Mouse (Mus musculus) kidney, adult 8-10 months (tissue): Measurements from ENCODE around the gene Irf9.

Experiments
- DNase-seq, 2 experiments: peaks; one replicate each; pipeline ENCODE4 v3.0.0; 2022

Gene Irf9

DNA sequence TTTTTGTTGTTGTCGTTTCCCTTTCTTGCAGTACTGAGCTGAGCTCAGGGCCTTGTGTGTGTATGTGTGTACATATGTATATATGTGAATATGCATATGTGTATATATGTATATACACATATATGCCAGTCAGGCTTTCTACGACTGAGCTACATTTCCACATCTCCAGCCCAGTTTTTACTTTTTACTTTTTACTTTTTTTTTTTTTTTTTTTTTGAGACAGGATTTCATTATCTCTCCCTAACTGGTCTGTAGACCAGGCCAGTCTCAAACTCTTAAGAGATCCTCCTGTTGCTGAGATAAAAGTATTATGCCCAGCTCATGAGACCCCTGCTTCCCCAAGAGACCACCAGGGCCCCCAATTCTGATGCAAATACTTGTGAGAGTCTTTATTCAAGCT is 13.5 kb downstream of the Irf9 start:
- no peak for DNase-seq

DNA sequence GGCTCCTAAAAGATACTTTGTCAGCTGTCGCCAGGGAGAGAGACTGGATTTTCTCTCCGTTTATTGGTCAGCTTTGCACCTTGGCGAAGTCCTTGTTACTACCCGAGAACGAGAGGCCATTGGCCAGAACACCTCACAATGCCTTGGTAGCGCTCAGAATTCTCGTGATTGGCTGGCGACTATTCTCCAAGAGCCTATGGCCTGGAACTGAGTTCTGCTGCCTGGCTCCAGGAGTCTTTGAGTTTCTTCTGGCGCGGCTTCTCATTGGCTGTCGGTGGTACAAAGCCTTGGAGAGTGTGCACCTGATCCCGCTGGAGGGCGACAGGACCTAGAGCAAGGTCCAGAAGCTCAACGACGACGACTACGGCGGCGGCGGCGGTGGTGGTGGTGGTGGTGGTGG is 14.5 kb downstream of the Irf9 start, which contains the start of gene Rec8:
Gene Rec8 (plus strand): TSS at position 216 of the 400 bp plus-strand sequence.
- DNase-seq = peak; percentile 47 to 58

- DNase-seq = no peak
These were observed 15.3 kb downstream of the Irf9 start for GRCm38 (mm10) chr14:55618486-55619195.

- no peak for DNase-seq
These were observed 24.9 kb downstream of the Irf9 start for GRCm38 (mm10) chr14:55628077-55628827.

DNA sequence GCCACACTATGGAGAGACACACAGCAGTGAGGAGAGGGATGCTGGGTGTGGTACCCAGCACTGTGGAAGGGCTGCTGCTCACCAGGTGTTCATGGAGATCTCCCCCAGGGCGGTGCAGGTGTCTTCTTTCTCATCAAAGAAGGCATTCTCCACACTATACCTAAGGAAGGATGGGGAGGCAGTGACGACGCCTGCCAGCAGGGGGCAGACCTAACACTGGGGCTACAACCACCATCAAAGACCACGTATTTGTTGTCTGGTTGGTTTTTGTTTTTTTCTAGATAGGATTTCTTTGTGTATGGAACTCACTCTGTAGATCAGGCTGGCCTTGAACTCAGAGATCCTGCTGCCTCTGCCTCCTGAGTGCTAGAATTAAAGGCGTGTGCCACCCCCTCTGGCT is 25.9 kb downstream of the Irf9 start:
- peak; percentile 30 to 67 for DNase-seq

GRCm38 (mm10) chr14:55634874-55635522 is 31.6 kb downstream of the Irf9 start:
- peak in 1 of 2 experiments; percentile 23 for DNase-seq

- peak; percentile 84 to 87 for DNase-seq
These were observed 32.2 kb downstream of the Irf9 start, which contains the start of gene Ipo4 for GRCm38 (mm10) chr14:55635523-55636007. Gene Ipo4 (minus strand): TSS chr14:55635957.

GRCm38 (mm10) chr14:55637795-55638194 is 34.4 kb downstream of the Irf9 start, which contains the start of gene Gm49378:
Gene Gm49378 (minus strand): TSS chr14:55637895.
- no peak for DNase-seq

GRCm38 (mm10) chr14:55640816-55641215 is 37.4 kb downstream of the Irf9 start:
- DNase-seq = no peak

DNA sequence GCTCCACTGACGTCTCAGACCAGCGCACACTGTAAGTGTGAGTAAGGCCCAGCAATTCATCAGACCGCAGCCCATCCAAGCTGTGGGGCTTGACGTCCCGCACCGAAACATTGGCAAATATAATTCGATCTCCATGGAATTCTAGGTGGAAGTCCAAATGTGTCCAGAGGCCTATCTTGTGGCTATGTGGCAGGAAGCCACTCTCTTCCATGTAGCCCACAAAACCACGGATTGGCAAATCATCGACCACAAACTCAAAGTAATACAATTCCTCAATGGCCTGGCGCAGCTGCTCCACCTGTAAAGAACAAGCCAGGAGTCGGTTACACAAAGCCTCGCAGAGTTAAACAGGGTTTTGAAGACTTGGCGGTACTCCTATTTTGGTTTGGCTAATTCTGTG is 37.9 kb downstream of the Irf9 start:
- DNase-seq = no peak

DNA sequence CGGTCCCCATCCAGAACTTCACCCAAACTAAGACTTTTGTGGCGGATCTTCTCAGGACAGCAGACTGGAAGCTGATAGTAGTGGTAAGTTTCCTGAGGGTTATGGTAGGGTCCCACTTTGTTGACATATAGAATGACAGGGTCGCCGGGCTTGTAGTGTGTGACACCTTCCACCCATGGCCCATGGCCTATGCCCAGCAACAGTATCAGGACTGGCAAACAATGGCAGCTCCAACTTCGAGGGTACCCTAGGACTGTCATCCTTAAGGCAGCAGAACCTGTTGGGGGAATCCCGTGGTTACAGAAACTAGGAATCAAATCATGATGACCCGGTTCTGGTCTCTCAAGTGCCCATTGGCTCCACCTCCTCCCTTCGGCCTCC is 39.3 kb downstream of the Irf9 start:
- no peak for DNase-seq

DNA sequence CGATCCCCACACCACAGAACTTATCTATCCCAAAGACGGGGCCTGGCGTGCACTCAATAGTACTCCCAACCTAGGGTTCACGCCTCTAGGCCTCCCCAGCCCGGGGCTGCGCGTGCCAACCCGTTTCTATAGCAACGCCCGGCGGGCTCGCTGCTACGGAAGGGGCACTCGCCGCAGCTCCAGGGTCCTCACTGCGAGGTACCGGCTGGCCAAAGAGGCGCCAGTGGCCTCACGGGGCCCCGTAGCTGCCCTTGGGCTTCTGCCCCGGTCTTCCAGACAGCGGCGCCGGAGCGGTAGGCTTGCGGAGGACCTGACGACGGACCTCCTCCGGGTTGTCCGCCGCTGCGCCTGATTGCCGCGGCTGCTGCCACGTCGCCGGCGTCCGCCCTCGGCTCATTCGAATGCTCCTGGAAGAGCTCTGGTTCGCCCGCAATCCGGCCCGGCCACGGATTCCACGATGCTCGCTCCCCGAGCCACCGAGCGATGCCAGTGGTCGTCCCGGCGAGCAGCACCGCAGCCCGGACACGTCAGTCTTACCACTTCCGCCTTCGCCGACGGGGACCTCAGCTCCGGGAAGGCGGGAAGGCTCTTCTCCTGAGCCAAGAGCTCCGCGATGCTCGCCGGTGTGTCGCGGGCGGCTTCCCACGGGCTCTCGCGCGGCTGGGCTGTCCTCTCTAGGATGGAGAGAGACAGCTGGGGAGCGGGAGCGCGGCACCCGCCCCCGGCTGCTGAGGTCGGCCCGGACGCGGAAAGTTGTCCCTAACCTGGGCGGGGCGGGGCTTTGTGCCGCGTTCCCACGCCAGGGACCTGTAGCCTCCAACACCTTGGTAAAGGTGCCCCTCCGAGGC is 39.9 kb downstream of the Irf9 start, which contains the start of gene Tm9sf1:
Gene Tm9sf1 (minus strand): TSS at position 747 of the 848 bp plus-strand sequence.
- peak; percentile 78 to 85 for DNase-seq

GRCm38 (mm10) chr14:55644261-55644888 is 41.0 kb downstream of the Irf9 start:
- no peak for DNase-seq

DNA sequence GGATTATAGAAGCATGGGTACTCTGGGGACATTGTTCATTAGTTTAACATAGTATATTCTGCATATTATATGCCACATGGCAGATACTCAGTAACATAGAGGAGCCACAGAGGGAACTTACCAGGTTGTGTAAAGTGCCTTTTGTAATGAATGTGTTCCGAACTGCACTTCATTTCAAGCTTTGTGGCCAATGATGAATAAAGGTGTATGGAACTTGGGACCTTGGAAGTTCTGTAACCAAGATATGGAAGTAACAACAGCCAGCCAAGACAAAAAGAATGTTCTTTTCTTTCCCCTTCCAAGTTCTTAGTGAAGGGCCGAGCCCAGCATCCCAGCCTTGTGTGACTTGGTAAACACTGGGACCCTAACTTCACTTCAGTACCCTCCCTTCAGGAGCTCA is 46.5 kb downstream of the Irf9 start, which contains the start of gene Tssk4:
Gene Tssk4 (plus strand): TSS at position 301 of the 400 bp plus-strand sequence.
- no peak for DNase-seq

- no peak for DNase-seq
These were observed 48.2 kb downstream of the Irf9 start for GRCm38 (mm10) chr14:55651528-55651927.

GRCm38 (mm10) chr14:55656935-55657334 is 53.6 kb downstream of the Irf9 start:
- no peak for DNase-seq

- peak; percentile 73 to 76 for DNase-seq
These were observed 54.6 kb downstream of the Irf9 start for GRCm38 (mm10) chr14:55658011-55658410.
